Mouse (Mus musculus) hematopoietic multipotent progenitor cell, adult 10-12 weeks (in vitro differentiated cells): Measurements from ENCODE around the gene Rab12. TPM values are rescaled to one million over a fixed set of nuclear protein-coding genes. Genes with fewer than 3 reads are reported as not detected.

ENCODE experiments used
- polyA plus RNA-seq: library from polyadenylated mRNA; stranded (reverse); fragments of >175 nt; gene quantifications from 2 replicates; pipeline ENCODE4 v1.2.3, GENCODE M21; 2012; ENCODE audit warnings: low replicate concordance

Gene Rab12
- 13.1 and 29.3 TPM in 2 replicates for polyA plus RNA-seq

DNA sequence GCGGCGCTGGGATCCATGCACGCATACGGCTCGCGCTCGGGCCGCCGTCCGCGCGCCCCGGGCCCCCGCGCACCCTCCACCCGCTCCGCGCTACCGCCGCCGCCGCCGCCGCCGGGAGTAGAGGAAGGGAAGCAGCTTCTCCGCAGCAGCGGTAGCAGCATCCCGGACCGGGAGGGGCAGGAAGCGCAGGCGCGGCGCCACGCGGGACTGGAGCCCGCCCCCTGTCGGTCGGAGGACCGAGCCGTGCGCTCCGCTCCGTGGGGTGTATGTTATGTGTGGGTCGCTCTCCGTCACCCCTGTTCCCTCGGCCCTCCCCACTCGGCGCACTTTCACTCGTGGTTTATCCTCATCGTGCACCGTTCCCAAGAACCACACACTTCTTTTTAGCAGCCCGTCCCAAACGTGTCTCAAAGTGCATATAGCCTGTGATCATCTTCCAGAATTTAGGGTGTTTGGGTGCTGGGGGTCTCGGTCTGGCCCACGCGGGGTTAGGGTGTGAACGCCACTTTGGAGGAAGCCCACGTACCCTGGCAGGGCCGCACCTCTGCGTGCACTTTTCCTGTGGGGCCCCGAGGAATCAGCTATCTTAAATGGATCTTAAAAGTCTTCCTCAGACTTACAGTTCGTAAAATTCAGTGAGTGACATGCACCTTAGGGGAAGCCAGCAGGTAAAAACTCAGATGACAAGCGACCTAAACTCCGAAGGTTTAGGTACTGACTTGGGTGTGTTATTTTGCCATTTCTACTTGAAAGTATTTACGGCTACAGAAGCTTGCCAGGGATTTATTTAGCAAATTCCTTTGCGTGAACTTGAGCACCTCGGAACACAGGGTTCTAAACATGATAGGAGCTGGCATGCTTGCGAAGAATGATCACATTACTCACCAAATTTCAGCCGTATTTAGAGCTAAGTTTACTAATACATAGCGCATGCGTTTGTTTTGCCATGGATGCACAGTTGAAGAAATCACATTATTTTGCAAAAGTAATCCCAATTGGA lies at the start of gene Rab12:
Rab12 (minus strand) TSS at position 176 of the 1,000 bp plus-strand sequence.

DNA sequence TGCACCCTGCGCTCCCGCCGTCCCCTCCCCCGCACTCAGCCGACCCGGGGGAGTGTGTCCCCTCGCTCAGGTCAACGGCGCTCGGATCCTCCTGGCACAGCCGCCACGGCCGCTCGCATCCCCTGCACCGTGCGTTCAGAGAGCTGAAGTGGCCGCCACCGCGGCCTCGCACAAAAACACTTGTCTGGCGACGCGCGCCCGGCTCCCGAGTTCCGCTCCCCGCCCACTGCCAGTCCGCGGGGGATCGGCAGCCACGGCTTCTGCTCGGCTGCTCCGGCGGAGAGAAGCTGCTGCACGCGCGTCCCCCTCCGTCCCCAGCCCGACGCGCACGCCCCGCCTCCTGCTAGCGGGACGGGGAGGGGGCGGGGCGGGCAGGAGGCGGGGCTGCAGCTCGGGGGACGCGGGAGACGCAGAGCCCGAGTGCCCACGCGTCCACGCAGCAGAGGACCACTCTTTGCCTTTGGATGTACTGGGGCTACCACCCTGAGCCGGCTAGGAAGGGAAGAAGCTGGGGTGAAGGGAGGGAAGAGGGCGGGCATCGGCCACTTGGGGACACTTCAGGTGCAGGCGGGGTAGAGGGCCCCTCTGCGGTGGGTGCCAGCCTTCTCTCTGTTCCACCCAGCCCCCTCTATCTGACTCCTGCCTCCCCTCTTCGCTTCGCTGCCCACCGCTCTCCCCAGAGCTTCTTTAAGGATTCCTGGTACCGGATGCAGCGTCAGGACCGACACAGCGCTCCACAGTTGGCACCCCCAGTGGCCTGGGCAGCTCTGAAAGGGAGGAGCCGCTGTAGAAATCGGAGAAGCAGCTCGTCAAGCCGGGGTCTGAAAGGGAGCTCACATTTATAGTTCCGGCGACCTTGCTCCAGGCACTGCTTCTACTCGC lies 69.8 kb downstream of the Rab12 start, which contains the start of gene Mtcl1:
Mtcl1 (minus strand) TSS at position 291 of the 882 bp plus-strand sequence.

Other genes with a start within 250 kb of the Rab12 start
- gene Mtcl1, start 70.0 kb downstream of the Rab12 start, polyA plus RNA-seq, result 0.08 TPM in 1 of 2 replicates, not detected in the other
- gene Themis3, start 74.9 kb upstream of the Rab12 start, polyA plus RNA-seq, result not detected in 2 replicates